Mouse (Mus musculus): Measurements from ENCODE around the gene Arrdc2. TPM values are rescaled to one million over a fixed set of nuclear protein-coding genes. Genes with fewer than 3 reads are reported as not detected.

The Arrdc2 gene
- total RNA-seq, 1 experiment from 2014 or later, result 12.5 TPM

- DNase-seq, result peak; percentile 39
Measured at GRCm38 (mm10) chr8:70864712-70865221, 25.2 kb upstream of the Arrdc2 start.

GRCm38 (mm10) chr8:70863956-70864711 lies 24.6 kb upstream of the Arrdc2 start:
- no peak for DNase-seq

GRCm38 (mm10) chr8:70862824-70863641 lies 23.5 kb upstream of the Arrdc2 start, which contains the start of gene Kcnn1:
Kcnn1 (minus strand) TSS chr8:70863258.
- no peak for DNase-seq

GRCm38 (mm10) chr8:70857516-70857915 lies 18.0 kb upstream of the Arrdc2 start:
- no peak for DNase-seq

- DNase-seq, result peak; percentile 86
Measured at GRCm38 (mm10) chr8:70856541-70857197, 17.1 kb upstream of the Arrdc2 start.

- no peak for DNase-seq
Measured at GRCm38 (mm10) chr8:70856028-70856427, 16.5 kb upstream of the Arrdc2 start.

- no peak for DNase-seq
Measured at GRCm38 (mm10) chr8:70853863-70854262, 14.3 kb upstream of the Arrdc2 start.

- DNase-seq, result no peak
Measured at GRCm38 (mm10) chr8:70852595-70853231, 13.2 kb upstream of the Arrdc2 start.

- no peak for DNase-seq
Measured at GRCm38 (mm10) chr8:70851837-70852236, 12.3 kb upstream of the Arrdc2 start.

GRCm38 (mm10) chr8:70850947-70851346 lies 11.4 kb upstream of the Arrdc2 start:
- no peak for DNase-seq

- no peak for DNase-seq
Measured at GRCm38 (mm10) chr8:70850132-70850845, 10.8 kb upstream of the Arrdc2 start.

GRCm38 (mm10) chr8:70849333-70849990 lies 9.9 kb upstream of the Arrdc2 start:
- peak; percentile 59 for DNase-seq

- no peak for DNase-seq
Measured at GRCm38 (mm10) chr8:70846371-70847154, 7.0 kb upstream of the Arrdc2 start.

GRCm38 (mm10) chr8:70845108-70845507 lies 5.6 kb upstream of the Arrdc2 start:
- no peak for DNase-seq

- DNase-seq, result peak; percentile 95
Measured at GRCm38 (mm10) chr8:70844523-70844922, 5.0 kb upstream of the Arrdc2 start.

GRCm38 (mm10) chr8:70843941-70844340 lies 4.4 kb upstream of the Arrdc2 start:
- no peak for DNase-seq

- no peak for DNase-seq
Measured at GRCm38 (mm10) chr8:70843214-70843773, 3.8 kb upstream of the Arrdc2 start.

- no peak for DNase-seq
Measured at GRCm38 (mm10) chr8:70842484-70842883, 3.0 kb upstream of the Arrdc2 start.

All from adrenal gland, postnatal 14 days (tissue).